Mouse (Mus musculus) liver, adult 2 months (tissue): ENCODE data around the gene Itgb4.

Experiments
- CTCF ChIP-seq: fragments of 200-500 bp; IDR thresholded peaks from 2 replicates; pipeline ENCODE4 v1.5.1; 2011; ENCODE audit warnings: low read depth, low read length, control low read depth
- POLR2A ChIP-seq: fragments of 200-500 bp; IDR thresholded peaks from 2 replicates; pipeline ENCODE4 v1.6.1; 2011; ENCODE audit warnings: low read length, control low read depth; ENCODE audit not compliant: insufficient read depth; ENCODE audit errors: extremely low read depth

DNA sequence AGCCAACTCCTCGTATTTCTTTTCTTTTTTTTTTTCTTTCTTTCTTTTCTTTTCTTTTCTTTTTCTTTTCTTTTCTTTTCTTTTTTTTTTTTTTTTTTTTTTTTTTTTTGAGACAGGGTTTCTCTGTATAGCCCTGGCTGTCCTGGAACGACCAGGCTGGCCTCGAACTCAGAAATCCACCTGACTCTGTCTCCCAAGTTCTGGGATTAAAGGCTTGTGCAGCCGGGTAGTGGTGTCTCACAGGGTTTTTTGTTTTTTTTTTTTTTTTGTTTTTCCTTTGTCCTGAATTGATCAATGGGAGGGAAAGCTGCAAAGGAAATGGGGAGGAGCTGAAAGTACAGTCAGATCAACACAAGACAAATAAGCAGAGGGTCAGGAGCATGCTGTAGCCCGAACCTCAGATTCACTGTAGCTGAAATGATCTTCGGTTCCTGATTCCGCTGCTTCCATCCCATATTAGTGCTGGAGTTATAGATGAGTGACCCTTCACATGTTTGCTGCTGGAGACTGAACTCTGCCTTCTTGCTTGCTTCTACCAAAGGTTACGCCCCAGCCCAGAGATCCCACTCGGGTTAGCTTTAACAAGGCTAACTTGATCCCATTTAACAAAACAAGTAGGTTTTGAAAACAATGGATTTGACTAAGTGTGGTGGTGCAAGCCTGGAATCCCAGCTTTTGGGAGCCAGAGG, 53.8 kb downstream of the Itgb4 start:
- TF ChIP-seq POLR2A: no peak
- TF ChIP-seq CTCF: no peak
